Mouse (Mus musculus) limb, embryonic 10.5 days (tissue): ENCODE results near the gene Zfp142. TPM values are rescaled to one million over a fixed set of nuclear protein-coding genes. Genes with fewer than 3 reads are reported as not detected.

Experiments
- DNase-seq: peaks from one replicate; pipeline ENCODE4 v3.0.0-alpha.2; 2017; ENCODE audit warnings: low spot score
- H3K27ac ChIP-seq: fragments of 300-500 bp; sonication (generic); 2 replicates; pipeline ENCODE4 v1.5.1; 2016; ENCODE audit warnings: mild to moderate bottlenecking
- H3K27me3 ChIP-seq: fragments of 300-500 bp; sonication (generic); 2 replicates; pipeline ENCODE4 v1.6.1; 2016; ENCODE audit warnings: low read depth, mild to moderate bottlenecking; ENCODE audit not compliant: poor library complexity, severe bottlenecking
- H3K36me3 ChIP-seq: fragments of 300-500 bp; sonication (generic); 2 replicates; pipeline ENCODE4 v1.6.1; 2016; ENCODE audit warnings: mild to moderate bottlenecking, moderate library complexity
- H3K4me1 ChIP-seq: fragments of 300-500 bp; sonication (generic); 2 replicates; pipeline ENCODE4 v1.6.1; 2016
- H3K4me3 ChIP-seq: fragments of 300-500 bp; sonication (generic); 2 replicates; pipeline ENCODE4 v1.5.1; 2016; ENCODE audit warnings: mild to moderate bottlenecking, moderate library complexity
- H3K9me3 ChIP-seq: fragments of 300-500 bp; sonication (generic); replicated peaks from 2 replicates; pipeline ENCODE4 v1.6.1; 2016; ENCODE audit warnings: mild to moderate bottlenecking
- WGBS: fragments of 180-500 bp; shearing (Covaris S2); methylation state at CpG from one replicate; pipeline ENCODE4 v1.1.7; 2016; 5-methylcytosine and 5-hydroxymethylcytosine counted together
- microRNA-seq: library from miRNA; unstranded; fragments of <30 nt; microRNA quantifications from one replicate; pipeline ENCODE4, GENCODE M21; 2017
- polyA plus RNA-seq: library from polyadenylated mRNA; unstranded; fragments of >200 nt; fragmentation: Nextera tagmentation; extraction: Ambion mirVana; gene quantifications from 2 replicates; pipeline ENCODE4 v1.2.1, GENCODE M21; 2016

Gene Zfp142
- polyA plus RNA-seq, 1 experiment from 2014 or later, result 11.3 TPM

GRCm38 (mm10) chr1:74569739-74570719 is 18.0 kb downstream of the Zfp142 start:
- Histone ChIP-seq H3K9me3 (no peaks in the 10 kb centered on the region), H3K4me1 (no peaks in the 10 kb centered on the region), H3K4me3 (no peak overlapping the region), H3K27ac (no peak overlapping the region), H3K27me3 (no peaks in the 10 kb centered on the region), H3K36me3 (peaks cover 100% of the 10 kb centered on the region)
- DNase-seq, result no peak
- WGBS, result 93% methylated on average over 29 of the region's 29 CpGs

- 95% methylated on average over 6 of the region's 6 CpGs for WGBS
- peaks cover 79% of the 10 kb centered on the region for H3K36me3 ChIP-seq
Observed at GRCm38 (mm10) chr1:74565834-74566233, 22.2 kb downstream of the Zfp142 start.

GRCm38 (mm10) chr1:74559061-74559460 is 29.0 kb downstream of the Zfp142 start:
- Histone ChIP-seq H3K4me3 (no peak overlapping the region), H3K27ac (no peak overlapping the region), H3K36me3 (peaks cover 11% of the 10 kb centered on the region), H3K27me3 (no peaks in the 10 kb centered on the region), H3K4me1 (no peaks in the 10 kb centered on the region), H3K9me3 (no peaks in the 10 kb centered on the region)
- no peak for DNase-seq
- 83% methylated on average over 5 of the region's 5 CpGs for WGBS

More at GRCm38 (mm10) chr1:74565834-74566233, 22.2 kb downstream of the Zfp142 start:
- Histone ChIP-seq H3K27ac (no peak overlapping the region), H3K4me1 (no peaks in the 10 kb centered on the region), H3K27me3 (no peaks in the 10 kb centered on the region), H3K4me3 (no peak overlapping the region), H3K9me3 (no peaks in the 10 kb centered on the region)
- no peak for DNase-seq

GRCm38 (mm10) chr1:74544184-74544583 is 43.9 kb downstream of the Zfp142 start, which contains the start of gene Usp37:
Gene Usp37 (minus strand): TSS chr1:74544284.
- Histone ChIP-seq H3K4me3 (no peak within 1 kb of the TSS), H3K9me3 (no peaks in the 10 kb centered on the region), H3K27me3 (no peaks in the 10 kb centered on the region), H3K4me1 (peaks cover 8% of the 10 kb centered on the region), H3K36me3 (no peaks in the 10 kb centered on the region), H3K27ac (no peak within 1 kb of the TSS)
- WGBS, result 89% methylated on average over 4 of the region's 4 CpGs
- no peak for DNase-seq

GRCm38 (mm10) chr1:74542451-74542961 is 45.5 kb downstream of the Zfp142 start, which contains the start of gene Plcd4:
Gene Plcd4 (plus strand): TSS chr1:74542888.
- H3K27me3 ChIP-seq, result no peaks in the 10 kb centered on the region
- no peak for DNase-seq
- H3K4me1 ChIP-seq, result peaks cover 10% of the 10 kb centered on the region
- H3K36me3 ChIP-seq, result no peaks in the 10 kb centered on the region
- H3K27ac ChIP-seq, result no peak within 1 kb of the TSS
- H3K9me3 ChIP-seq, result no peaks in the 10 kb centered on the region
- WGBS, result 10% methylated on average over 6 of the region's 6 CpGs
- no peak within 1 kb of the TSS for H3K4me3 ChIP-seq

- H3K27me3 ChIP-seq, result no peaks in the 10 kb centered on the region
- no peak overlapping the region for H3K27ac ChIP-seq
- no peak for DNase-seq
- H3K36me3 ChIP-seq, result no peaks in the 10 kb centered on the region
- H3K4me3 ChIP-seq, result no peak overlapping the region
- H3K9me3 ChIP-seq, result no peaks in the 10 kb centered on the region
- peaks cover 10% of the 10 kb centered on the region for H3K4me1 ChIP-seq
Observed at GRCm38 (mm10) chr1:74538650-74539049, 49.4 kb downstream of the Zfp142 start.

- Histone ChIP-seq H3K36me3 (peaks cover 95% of the 10 kb centered on the region), H3K27me3 (no peaks in the 10 kb centered on the region), H3K9me3 (no peaks in the 10 kb centered on the region), H3K4me3 (no peak overlapping the region), H3K27ac (no peak overlapping the region), H3K4me1 (no peaks in the 10 kb centered on the region)
- WGBS, result 97% methylated on average over 7 of the region's 7 CpGs
- DNase-seq, result no peak
Observed at GRCm38 (mm10) chr1:74528589-74528988, 59.5 kb downstream of the Zfp142 start.

- Histone ChIP-seq H3K4me3 (no peak overlapping the region), H3K9me3 (no peaks in the 10 kb centered on the region), H3K36me3 (peaks cover 100% of the 10 kb centered on the region), H3K27ac (no peak overlapping the region), H3K27me3 (no peaks in the 10 kb centered on the region), H3K4me1 (no peaks in the 10 kb centered on the region)
- 91% methylated on average over 4 of the region's 4 CpGs for WGBS
- no peak for DNase-seq
Observed at GRCm38 (mm10) chr1:74524746-74525145, 63.3 kb downstream of the Zfp142 start.

GRCm38 (mm10) chr1:74519875-74520274 is 68.2 kb downstream of the Zfp142 start:
- DNase-seq, result no peak
- H3K4me1 ChIP-seq, result no peaks in the 10 kb centered on the region
- peaks cover 96% of the 10 kb centered on the region for H3K36me3 ChIP-seq
- no peaks in the 10 kb centered on the region for H3K9me3 ChIP-seq
- H3K4me3 ChIP-seq, result no peak overlapping the region
- no peaks in the 10 kb centered on the region for H3K27me3 ChIP-seq
- H3K27ac ChIP-seq, result no peak overlapping the region

Small RNAs within 50 kb of the gene (microRNA-seq; reads per million reads assigned to microRNA genes)
- not detected for gene Gm25035

Other genes starting within 250 kb of the Zfp142 start
- 0.29 and 0.38 TPM in 2 replicates for gene Catip, start 226.1 kb downstream of the Zfp142 start, polyA plus RNA-seq
- gene Slc11a1, start 213.1 kb downstream of the Zfp142 start, polyA plus RNA-seq, result 0.69 and 1.2 TPM in 2 replicates
- gene Ctdsp1, start 196.7 kb downstream of the Zfp142 start, polyA plus RNA-seq, result 50.5 and 61.4 TPM in 2 replicates
- gene Vil1, start 178.9 kb downstream of the Zfp142 start, polyA plus RNA-seq, result 0.23 and 0.31 TPM in 2 replicates
- gene Cnot9, start 82.2 kb downstream of the Zfp142 start, polyA plus RNA-seq, result 116 and 121 TPM in 2 replicates
- 0.08 and 0.95 TPM in 2 replicates for gene Plcd4, start 45.4 kb downstream of the Zfp142 start, polyA plus RNA-seq
- gene Usp37, start 44.0 kb downstream of the Zfp142 start, polyA plus RNA-seq, result 45.5 and 50.3 TPM in 2 replicates
- 16.7 and 18.0 TPM in 2 replicates for gene Bcs1l, start within 50 bp of the Zfp142 start, polyA plus RNA-seq
- gene Rnf25, start 13.2 kb upstream of the Zfp142 start, polyA plus RNA-seq, result 36.3 and 41.6 TPM in 2 replicates
- 10.5 and 11.8 TPM in 2 replicates for gene Stk36, start 13.2 kb upstream of the Zfp142 start, polyA plus RNA-seq
- gene Ttll4, start 73.5 kb upstream of the Zfp142 start, polyA plus RNA-seq, result 52.0 and 53.8 TPM in 2 replicates
- 22.8 and 25.5 TPM in 2 replicates for gene Cyp27a1, start 125.3 kb upstream of the Zfp142 start, polyA plus RNA-seq
- gene Prkag3, start 161.0 kb upstream of the Zfp142 start, polyA plus RNA-seq, result 0.16 and 0.29 TPM in 2 replicates
- gene Wnt6, start 183.6 kb upstream of the Zfp142 start, polyA plus RNA-seq, result 30.1 and 34.2 TPM in 2 replicates
- 1.3 and 1.6 TPM in 2 replicates for gene Wnt10a, start 203.3 kb upstream of the Zfp142 start, polyA plus RNA-seq